Mouse (Mus musculus): ENCODE measurements around the gene Armt1.
"Not testable (repeated sequence)": the region's sequence is repeated elsewhere in the genome, so short reads cannot be mapped to it uniquely, and the experiment has no call there.

The Armt1 gene

DNA sequence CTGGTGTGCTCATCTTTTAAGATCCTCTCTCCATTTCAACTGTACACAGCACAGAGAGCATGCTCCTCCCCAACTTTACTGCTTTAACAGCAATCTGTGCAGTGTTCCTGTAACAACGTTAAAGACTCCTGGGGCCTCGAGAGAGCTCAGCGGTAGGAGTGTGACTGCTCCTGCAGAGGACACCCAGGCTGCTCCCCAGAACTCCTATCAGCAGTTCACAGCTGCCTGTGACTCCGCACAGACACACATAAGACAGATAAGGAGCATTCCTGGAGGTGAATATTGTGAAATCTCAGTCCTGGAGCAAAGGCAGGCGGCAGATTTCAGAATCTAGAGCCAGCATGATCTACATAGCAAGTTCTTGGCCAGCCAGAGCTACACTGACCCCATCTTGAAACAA is 26.8 kb upstream of the Armt1 start:
- Histone ChIP-seq H3K36me3 (ENCODE audit: control insufficient read depth, insufficient read depth, low read length, poor library complexity, severe bottlenecking) (peaks cover 10% of the 10 kb centered on the region), H3K27me3 (ENCODE audit: control insufficient read depth, insufficient read depth, low read length, poor library complexity, severe bottlenecking) (no peaks in the 10 kb centered on the region)
- no peak for DNase-seq (ENCODE audit: low read depth, low spot score)

GRCm38 (mm10) chr10:4407191-4407590 is 25.1 kb upstream of the Armt1 start:
- DNase-seq (ENCODE audit: low read depth, low spot score): no peak
- H3K27me3 ChIP-seq (ENCODE audit: control insufficient read depth, insufficient read depth, low read length, poor library complexity, severe bottlenecking): no peaks in the 10 kb centered on the region
- H3K36me3 ChIP-seq (ENCODE audit: control insufficient read depth, insufficient read depth, low read length, poor library complexity, severe bottlenecking): peaks cover 11% of the 10 kb centered on the region

DNA sequence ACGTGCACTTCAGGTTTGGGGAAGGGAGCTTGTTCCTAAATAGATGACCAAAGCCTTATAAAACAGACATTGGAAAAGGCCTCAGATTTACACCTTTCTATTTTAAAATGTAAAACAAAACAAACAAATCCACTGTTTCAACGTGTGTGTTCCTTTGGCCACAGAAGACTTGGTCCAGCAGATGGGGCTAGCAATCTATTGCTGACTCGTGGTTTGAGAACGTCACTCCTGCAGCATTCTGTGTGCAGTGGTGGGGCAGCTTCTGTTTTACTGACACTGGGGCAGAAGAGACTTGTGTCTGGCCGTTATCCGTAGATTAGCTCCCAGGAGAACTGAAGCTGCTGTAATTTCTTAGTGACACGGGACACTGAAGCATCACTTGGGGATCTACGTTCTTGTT is 7.0 kb upstream of the Armt1 start:
- DNase-seq (ENCODE audit: low read depth, low spot score): peak; percentile 69
- no peaks in the 10 kb centered on the region; the same call in 1 of the 2 replicates for H3K36me3 ChIP-seq (ENCODE audit: control insufficient read depth, insufficient read depth, low read length, poor library complexity, severe bottlenecking)
- no peaks in the 10 kb centered on the region for H3K27me3 ChIP-seq (ENCODE audit: control insufficient read depth, insufficient read depth, low read length, poor library complexity, severe bottlenecking)

GRCm38 (mm10) chr10:4430399-4430798 is 1.9 kb upstream of the Armt1 start:
- Histone ChIP-seq H3K36me3 (ENCODE audit: control insufficient read depth, insufficient read depth, low read length, poor library complexity, severe bottlenecking) (peaks cover under 1% of the 10 kb centered on the region; the same call in 1 of the 2 replicates), H3K27me3 (ENCODE audit: control insufficient read depth, insufficient read depth, low read length, poor library complexity, severe bottlenecking) (no peaks in the 10 kb centered on the region)
- peak; percentile 52 for DNase-seq (ENCODE audit: low read depth, low spot score)

GRCm38 (mm10) chr10:4430826-4431225 is 1.4 kb upstream of the Armt1 start:
- Histone ChIP-seq H3K36me3 (ENCODE audit: control insufficient read depth, insufficient read depth, low read length, poor library complexity, severe bottlenecking) (peaks cover 2% of the 10 kb centered on the region; the same call in 1 of the 2 replicates), H3K27me3 (ENCODE audit: control insufficient read depth, insufficient read depth, low read length, poor library complexity, severe bottlenecking) (no peaks in the 10 kb centered on the region)
- DNase-seq (ENCODE audit: low read depth, low spot score): no peak

DNA sequence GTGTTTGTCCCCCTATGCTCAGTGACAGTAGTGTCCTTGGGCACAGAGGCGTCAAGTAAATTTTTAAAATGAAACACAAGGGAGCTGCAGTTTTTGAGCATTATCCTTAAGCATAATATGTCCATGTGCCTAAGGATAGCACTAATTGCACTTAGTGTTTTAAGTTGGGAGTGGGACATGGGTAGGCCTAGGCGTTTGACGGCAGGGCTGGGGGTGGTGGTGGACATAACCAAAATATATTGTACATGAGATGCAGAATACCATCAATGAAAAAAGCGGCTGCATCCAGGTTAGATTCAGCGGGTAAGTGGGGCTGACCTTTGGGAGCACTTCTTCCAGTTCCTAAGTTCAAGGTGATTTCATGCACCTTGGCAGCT is 533 bp upstream of the Armt1 start:
- no peaks in the 10 kb centered on the region for H3K27me3 ChIP-seq (ENCODE audit: control insufficient read depth, insufficient read depth, low read length, poor library complexity, severe bottlenecking)
- H3K36me3 ChIP-seq (ENCODE audit: control insufficient read depth, insufficient read depth, low read length, poor library complexity, severe bottlenecking): peaks cover 2% of the 10 kb centered on the region; the same call in 1 of the 2 replicates
- DNase-seq (ENCODE audit: low read depth, low spot score): no peak

- Histone ChIP-seq H3K36me3 (ENCODE audit: control insufficient read depth, insufficient read depth, low read length, poor library complexity, severe bottlenecking) (0 out of 2 replicates have a peak, but pooled peaks cover 2% of the 10 kb centered on the region), H3K27me3 (ENCODE audit: control insufficient read depth, insufficient read depth, low read length, poor library complexity, severe bottlenecking) (no peaks in the 10 kb centered on the region)
- DNase-seq (ENCODE audit: low read depth, low spot score): peak; percentile 56
These were observed 909 bp downstream of the Armt1 start for GRCm38 (mm10) chr10:4432996-4433755.

DNA sequence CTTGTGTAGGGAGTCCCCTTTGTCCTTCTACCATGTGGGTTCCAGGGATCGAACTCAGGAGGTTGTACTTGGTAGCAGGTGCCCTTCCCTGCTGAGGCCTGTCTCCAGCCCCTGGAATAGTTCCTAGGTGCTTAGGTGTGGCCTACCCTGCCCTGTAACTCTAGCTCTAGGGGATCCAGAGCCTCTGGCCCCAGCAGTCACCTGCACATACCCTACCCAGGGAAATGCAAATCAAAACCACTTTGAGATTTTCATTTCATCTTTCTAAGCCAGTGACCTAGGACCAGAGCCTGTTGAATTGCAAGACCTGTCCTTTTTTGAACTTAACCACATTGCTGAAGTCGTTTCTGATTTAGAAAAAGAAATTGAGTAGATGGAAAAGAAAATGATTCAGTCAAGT is 1.6 kb downstream of the Armt1 start:
- peak; percentile 57 for DNase-seq (ENCODE audit: low read depth, low spot score)
- not testable (repeated sequence) for H3K27me3 ChIP-seq (ENCODE audit: control insufficient read depth, insufficient read depth, low read length, poor library complexity, severe bottlenecking)

GRCm38 (mm10) chr10:4435416-4435815 is 3.1 kb downstream of the Armt1 start:
- no peaks in the 10 kb centered on the region for H3K27me3 ChIP-seq (ENCODE audit: control insufficient read depth, insufficient read depth, low read length, poor library complexity, severe bottlenecking)
- peaks cover 9% of the 10 kb centered on the region; the same call in 1 of the 2 replicates for H3K36me3 ChIP-seq (ENCODE audit: control insufficient read depth, insufficient read depth, low read length, poor library complexity, severe bottlenecking)
- no peak for DNase-seq (ENCODE audit: low read depth, low spot score)

More for the DNA sequence above, 1.6 kb downstream of the Armt1 start:
- H3K36me3 ChIP-seq (ENCODE audit: control insufficient read depth, insufficient read depth, low read length, poor library complexity, severe bottlenecking): not testable (repeated sequence)

GRCm38 (mm10) chr10:4456409-4456808 is 24.1 kb downstream of the Armt1 start:
- no peaks in the 10 kb centered on the region; the same call in 1 of the 2 replicates for H3K36me3 ChIP-seq (ENCODE audit: control insufficient read depth, insufficient read depth, low read length, poor library complexity, severe bottlenecking)
- DNase-seq (ENCODE audit: low read depth, low spot score): peak; percentile 33
- H3K27me3 ChIP-seq (ENCODE audit: control insufficient read depth, insufficient read depth, low read length, poor library complexity, severe bottlenecking): no peaks in the 10 kb centered on the region

GRCm38 (mm10) chr10:4460201-4460600 is 27.9 kb downstream of the Armt1 start:
- Histone ChIP-seq H3K27me3 (ENCODE audit: control insufficient read depth, insufficient read depth, low read length, poor library complexity, severe bottlenecking) (no peaks in the 10 kb centered on the region), H3K36me3 (ENCODE audit: control insufficient read depth, insufficient read depth, low read length, poor library complexity, severe bottlenecking) (no peaks in the 10 kb centered on the region; the same call in 1 of the 2 replicates)
- no peak for DNase-seq (ENCODE audit: low read depth, low spot score)

GRCm38 (mm10) chr10:4465799-4466198 is 33.5 kb downstream of the Armt1 start:
- no peak for DNase-seq (ENCODE audit: low read depth, low spot score)
- Histone ChIP-seq H3K36me3 (ENCODE audit: control insufficient read depth, insufficient read depth, low read length, poor library complexity, severe bottlenecking) (no peaks in the 10 kb centered on the region), H3K27me3 (ENCODE audit: control insufficient read depth, insufficient read depth, low read length, poor library complexity, severe bottlenecking) (no peaks in the 10 kb centered on the region)

DNA sequence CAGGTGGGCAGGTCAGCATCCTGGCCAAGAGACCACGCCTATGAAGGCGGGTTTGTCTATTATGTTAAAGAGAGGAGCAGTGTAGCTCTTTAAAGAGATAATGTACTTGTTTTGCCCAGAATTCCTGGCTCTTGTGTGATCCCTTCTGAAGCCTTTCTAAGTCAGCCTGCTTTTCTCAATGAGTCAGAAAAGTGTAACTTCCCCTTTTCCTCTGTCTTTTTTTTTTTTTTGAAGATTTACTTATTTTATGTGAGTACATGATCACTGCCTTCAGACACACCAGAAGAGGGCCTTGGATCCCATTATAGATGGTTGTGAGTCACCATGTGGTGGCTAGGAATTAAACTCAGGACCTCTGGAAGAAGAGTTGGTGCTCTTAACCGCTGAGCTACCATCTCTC is 37.1 kb downstream of the Armt1 start:
- Histone ChIP-seq H3K36me3 (ENCODE audit: control insufficient read depth, insufficient read depth, low read length, poor library complexity, severe bottlenecking) (no peaks in the 10 kb centered on the region), H3K27me3 (ENCODE audit: control insufficient read depth, insufficient read depth, low read length, poor library complexity, severe bottlenecking) (no peaks in the 10 kb centered on the region)
- DNase-seq (ENCODE audit: low read depth, low spot score): no peak

GRCm38 (mm10) chr10:4473591-4473993 is 41.3 kb downstream of the Armt1 start:
- no peaks in the 10 kb centered on the region for H3K27me3 ChIP-seq (ENCODE audit: control insufficient read depth, insufficient read depth, low read length, poor library complexity, severe bottlenecking)
- no peak for DNase-seq (ENCODE audit: low read depth, low spot score)

GRCm38 (mm10) chr10:4475431-4475830 is 43.2 kb downstream of the Armt1 start:
- H3K27me3 ChIP-seq (ENCODE audit: control insufficient read depth, insufficient read depth, low read length, poor library complexity, severe bottlenecking): no peaks in the 10 kb centered on the region
- H3K36me3 ChIP-seq (ENCODE audit: control insufficient read depth, insufficient read depth, low read length, poor library complexity, severe bottlenecking): no peaks in the 10 kb centered on the region
- no peak for DNase-seq (ENCODE audit: low read depth, low spot score)

More at GRCm38 (mm10) chr10:4473591-4473993, 41.3 kb downstream of the Armt1 start:
- no peaks in the 10 kb centered on the region for H3K36me3 ChIP-seq (ENCODE audit: control insufficient read depth, insufficient read depth, low read length, poor library complexity, severe bottlenecking)

GRCm38 (mm10) chr10:4476604-4477003 is 44.3 kb downstream of the Armt1 start:
- H3K36me3 ChIP-seq (ENCODE audit: control insufficient read depth, insufficient read depth, low read length, poor library complexity, severe bottlenecking): no peaks in the 10 kb centered on the region
- no peak for DNase-seq (ENCODE audit: low read depth, low spot score)
- H3K27me3 ChIP-seq (ENCODE audit: control insufficient read depth, insufficient read depth, low read length, poor library complexity, severe bottlenecking): no peaks in the 10 kb centered on the region

Measured in splenic B cell, adult 2 months (primary cell).